Mouse (Mus musculus) urinary bladder, postnatal 10 days (tissue): ENCODE results near the gene Spaca5.

Experiments
- DNase-seq: peaks from one replicate; pipeline ENCODE4 v3.0.0; 2022; ENCODE audit warnings: low spot score

Gene Spaca5

GRCm38 (mm10) chrX:21068106-21068505, at the start of gene Spaca5:
Spaca5 (plus strand) TSS chrX:21068406.
- no peak for DNase-seq

- no peak for DNase-seq
Observed at GRCm38 (mm10) chrX:21061460-21061859, 6.7 kb upstream of the Spaca5 start.

- DNase-seq: peak; percentile 26
Observed at GRCm38 (mm10) chrX:21061866-21062543, 6.2 kb upstream of the Spaca5 start, which contains the start of gene Zfp182. Zfp182 (minus strand) TSS chrX:21062316.

- no peak for DNase-seq
Observed at GRCm38 (mm10) chrX:21062544-21062890, 5.7 kb upstream of the Spaca5 start.

- DNase-seq: no peak
Observed at GRCm38 (mm10) chrX:21088645-21088982, 20.4 kb downstream of the Spaca5 start.

- DNase-seq: no peak
Observed at GRCm38 (mm10) chrX:21088983-21089866, 21.0 kb downstream of the Spaca5 start, which contains the start of gene Zfp300. Zfp300 (minus strand) TSS chrX:21089527.

- DNase-seq: no peak
Observed at GRCm38 (mm10) chrX:21089867-21090239, 21.6 kb downstream of the Spaca5 start.

GRCm38 (mm10) chrX:21115520-21115919, 47.3 kb downstream of the Spaca5 start, which contains the start of gene Ssxa1:
Ssxa1 (plus strand) TSS chrX:21115820.
- no peak for DNase-seq
